Mouse (Mus musculus) liver, postnatal 0 days (tissue): ENCODE data around the gene Tmprss5. TPM values are rescaled to one million over a fixed set of nuclear protein-coding genes. Genes with fewer than 3 reads are reported as not detected.

Source experiments
- ATAC-seq: fragments of 200-750 bp; cut with Nextera tagmentation; 2 replicates; pipeline ENCODE4 v1.8.0; 2017; ENCODE audit warnings: mild to moderate bottlenecking, moderate library complexity
- DNase-seq: peaks from one replicate; pipeline ENCODE4 v3.0.0-alpha.2; 2016
- H3K27ac ChIP-seq: fragments of 300-500 bp; sonication (generic); 2 replicates; pipeline ENCODE4 v1.5.1; 2014; ENCODE audit warnings: antibody characterized with exemption, moderate library complexity, mild to moderate bottlenecking, low read depth
- H3K27me3 ChIP-seq: fragments of 300-500 bp; sonication (generic); 2 replicates; pipeline ENCODE4 v1.6.1; 2014; ENCODE audit warnings: low read length, control low read depth, mixed read lengths; ENCODE audit not compliant: insufficient read depth
- H3K36me3 ChIP-seq: fragments of 300-500 bp; sonication (generic); replicated peaks from 2 replicates; pipeline ENCODE4 v1.6.1; 2014; ENCODE audit warnings: mild to moderate bottlenecking, control low read depth, low read length, moderate library complexity, mixed read lengths; ENCODE audit not compliant: insufficient read depth
- H3K4me1 ChIP-seq: fragments of 300-500 bp; sonication (generic); 2 replicates; pipeline ENCODE4 v1.6.1; 2014; ENCODE audit warnings: antibody characterized with exemption, mild to moderate bottlenecking, control low read depth; ENCODE audit not compliant: insufficient read depth
- H3K4me2 ChIP-seq: fragments of 300-500 bp; sonication (generic); 2 replicates; pipeline ENCODE4 v1.6.1; 2014; ENCODE audit warnings: low read depth, mild to moderate bottlenecking, low read length, moderate library complexity, mixed read lengths
- H3K4me3 ChIP-seq: fragments of 300-500 bp; sonication (generic); 2 replicates; pipeline ENCODE4 v1.5.1; 2014; ENCODE audit warnings: low read depth, low read length
- H3K9ac ChIP-seq: fragments of 300-500 bp; sonication (generic); replicated peaks from 2 replicates; pipeline ENCODE4 v1.6.1; 2014; ENCODE audit warnings: mild to moderate bottlenecking, moderate library complexity
- H3K9me3 ChIP-seq: fragments of 300-500 bp; sonication (generic); 2 replicates; pipeline ENCODE4 v1.6.1; 2016; ENCODE audit warnings: mild to moderate bottlenecking, control low read depth, low read length, mixed read lengths
- CTCF ChIP-seq: sonication (generic); IDR thresholded peaks from 2 replicates; pipeline ENCODE4 v1.5.1; 2016; ENCODE audit warnings: antibody characterized with exemption, low read depth
- EP300 ChIP-seq: IDR thresholded peaks from 2 replicates; pipeline ENCODE4 v1.6.1; 2016; ENCODE audit warnings: antibody characterized with exemption, low read depth, mild to moderate bottlenecking
- WGBS: fragments of 180-500 bp; shearing (Covaris S2); extraction: QIAGEN DNeasy Blood & Tissue Kit; methylation state at CpG from one replicate; pipeline ENCODE4 v1.1.7; 2014; ENCODE audit not compliant: insufficient replicate concordance; 5-methylcytosine and 5-hydroxymethylcytosine counted together
- polyA plus RNA-seq: library from polyadenylated mRNA; unstranded; fragments of >200 nt; fragmentation: Nextera tagmentation; extraction: Ambion mirVana; gene quantifications from 2 replicates; pipeline ENCODE4 v1.2.1, GENCODE M21; 2015

The Tmprss5 gene
- polyA plus RNA-seq, 1 experiment from 2014 or later: not detected

- ATAC-seq (no peak), DNase-seq (no peak)
- TF ChIP-seq CTCF (no peak), EP300 (no peak)
- Histone ChIP-seq H3K9ac (no peak overlapping the region), H3K9me3 (no peaks in the 10 kb centered on the region), H3K27ac (no peak overlapping the region), H3K4me1 (no peaks in the 10 kb centered on the region), H3K27me3 (no peaks in the 10 kb centered on the region), H3K4me2 (no peak overlapping the region), H3K4me3 (no peak overlapping the region), H3K36me3 (no peaks in the 10 kb centered on the region)
- WGBS: 62% methylated on average over 6 of the region's 6 CpGs
Measured at GRCm38 (mm10) chr9:49110476-49111220, 29.6 kb downstream of the Tmprss5 start.

GRCm38 (mm10) chr9:49111296-49111695, 30.2 kb downstream of the Tmprss5 start:
- Histone ChIP-seq H3K9ac (no peak overlapping the region), H3K4me2 (no peak overlapping the region), H3K4me1 (no peaks in the 10 kb centered on the region), H3K27ac (no peak overlapping the region), H3K4me3 (no peak overlapping the region), H3K27me3 (no peaks in the 10 kb centered on the region), H3K36me3 (no peaks in the 10 kb centered on the region), H3K9me3 (no peaks in the 10 kb centered on the region)
- DNase-seq (no peak), ATAC-seq (no peak)
- 51% methylated on average over 5 of the region's 5 CpGs for WGBS
- TF ChIP-seq CTCF (no peak), EP300 (no peak)

- Histone ChIP-seq H3K4me3 (no peak overlapping the region), H3K27ac (no peak overlapping the region), H3K4me1 (no peaks in the 10 kb centered on the region), H3K36me3 (no peaks in the 10 kb centered on the region), H3K27me3 (no peaks in the 10 kb centered on the region), H3K9ac (no peak overlapping the region), H3K4me2 (no peak overlapping the region), H3K9me3 (no peaks in the 10 kb centered on the region)
- DNase-seq: no peak
- 44% methylated on average over 3 of the region's 3 CpGs for WGBS
- TF ChIP-seq CTCF (no peak), EP300 (no peak)
- no peak for ATAC-seq
Measured at GRCm38 (mm10) chr9:49118271-49118825, 37.3 kb downstream of the Tmprss5 start.

GRCm38 (mm10) chr9:49119759-49120158, 38.7 kb downstream of the Tmprss5 start:
- no peak overlapping the region for H3K27ac ChIP-seq
- H3K9ac ChIP-seq: no peak overlapping the region
- H3K27me3 ChIP-seq: no peaks in the 10 kb centered on the region
- H3K4me1 ChIP-seq: no peaks in the 10 kb centered on the region
- ATAC-seq (no peak), DNase-seq (no peak)
- H3K4me2 ChIP-seq: no peak overlapping the region
- WGBS: 74% methylated on average over 4 of the region's 4 CpGs
- TF ChIP-seq EP300: no peak
- no peak for TF ChIP-seq CTCF
- H3K9me3 ChIP-seq: no peaks in the 10 kb centered on the region
- no peaks in the 10 kb centered on the region for H3K36me3 ChIP-seq
- no peak overlapping the region for H3K4me3 ChIP-seq

- 63% methylated on average over 7 of the region's 7 CpGs for WGBS
- H3K4me1 ChIP-seq: no peaks in the 10 kb centered on the region
- no peak overlapping the region for H3K4me2 ChIP-seq
- no peak overlapping the region for H3K27ac ChIP-seq
- H3K9ac ChIP-seq: no peak overlapping the region
- DNase-seq (no peak), ATAC-seq (no peak)
- no peaks in the 10 kb centered on the region for H3K36me3 ChIP-seq
- H3K4me3 ChIP-seq: no peak overlapping the region
- H3K27me3 ChIP-seq: no peaks in the 10 kb centered on the region
- H3K9me3 ChIP-seq: no peaks in the 10 kb centered on the region
- no peak for TF ChIP-seq EP300
- TF ChIP-seq CTCF: no peak
Measured at GRCm38 (mm10) chr9:49125706-49126105, 44.6 kb downstream of the Tmprss5 start.

- no peak for TF ChIP-seq CTCF
- no peak for TF ChIP-seq EP300
- no peak for ATAC-seq
Measured at GRCm38 (mm10) chr9:49130514-49131010, 49.5 kb downstream of the Tmprss5 start.

More at GRCm38 (mm10) chr9:49130514-49131010, 49.5 kb downstream of the Tmprss5 start:
- 74% methylated on average over 5 of the region's 5 CpGs for WGBS
- Histone ChIP-seq H3K4me2 (no peak overlapping the region), H3K27ac (no peak overlapping the region), H3K4me3 (no peak overlapping the region), H3K36me3 (no peaks in the 10 kb centered on the region), H3K4me1 (no peaks in the 10 kb centered on the region), H3K27me3 (no peaks in the 10 kb centered on the region), H3K9ac (no peak overlapping the region), H3K9me3 (no peaks in the 10 kb centered on the region)
- no peak for DNase-seq
